Mouse (Mus musculus): ENCODE data around the gene Gm11549. TPM values are rescaled to one million over a fixed set of nuclear protein-coding genes. Genes with fewer than 3 reads are reported as not detected.

Gm11549 gene
- total RNA-seq (2023) = not detected

DNA sequence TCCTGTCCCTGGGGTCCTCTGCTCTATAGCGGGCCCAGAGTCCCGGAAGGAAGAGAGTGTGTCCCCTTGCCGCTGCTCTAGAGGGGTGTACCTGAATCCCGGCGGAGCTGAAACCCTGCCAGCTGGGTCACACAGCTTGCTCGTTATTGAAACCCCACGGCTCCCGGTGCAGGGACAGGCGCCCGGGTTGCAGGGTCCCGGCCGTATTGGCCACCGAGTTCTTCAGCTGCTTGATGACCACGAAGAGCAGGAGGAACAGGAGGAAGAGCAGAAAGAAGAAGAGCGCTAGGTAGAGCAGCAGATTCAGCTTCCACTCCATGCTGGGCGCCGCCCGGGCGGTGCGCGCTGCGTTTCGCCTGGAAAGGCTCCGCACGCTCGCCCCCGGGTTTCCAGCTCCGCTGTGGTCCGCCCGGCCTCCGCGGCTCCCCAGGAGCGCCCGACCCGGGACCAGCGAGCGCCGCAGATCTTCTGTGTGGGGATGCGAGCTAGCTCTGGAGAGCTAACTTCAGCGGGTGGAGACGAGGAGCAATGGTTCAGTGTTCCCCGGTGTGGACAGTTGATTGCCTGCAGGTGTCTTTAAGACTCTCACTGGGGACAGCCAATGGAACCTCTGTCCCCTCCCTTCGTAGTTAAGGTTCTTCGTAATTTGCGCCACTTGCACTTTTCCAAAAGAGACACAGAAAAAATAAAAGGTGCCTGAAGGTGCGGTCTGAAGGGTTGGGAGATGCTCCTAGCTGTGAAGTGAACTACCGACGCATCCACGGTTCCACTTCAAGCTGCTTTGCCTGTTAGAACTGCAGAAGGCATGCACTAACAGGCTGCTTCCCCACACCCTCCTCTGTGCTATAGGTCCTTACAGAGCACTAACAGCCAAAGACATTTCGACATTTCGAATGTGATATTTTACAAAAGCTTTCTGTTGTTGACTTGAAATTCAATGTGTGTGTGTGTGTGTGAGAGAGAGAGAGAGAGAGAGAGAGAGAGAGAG lies at the start of gene Gm11549:
TSS of gene Gm11549 (minus strand) at position 741 of the 988 bp plus-strand sequence.

GRCm38 (mm10) chr3:36552406-36553047 lies 30.9 kb upstream of the Gm11549 start, which contains the start of gene Exosc9:
Exosc9 (plus strand) TSS chr3:36552606.

GRCm38 (mm10) chr3:36475532-36476087 lies 46.0 kb downstream of the Gm11549 start, which contains the start of the genes Anxa5 and 1810062G17Rik:
Anxa5 (minus strand) TSS chr3:36475894.
1810062G17Rik (plus strand) TSS chr3:36475937.

Other genes with a start within 250 kb of the Gm11549 start
- 100 to 1,000 TPM; 121 to 159 TPM for gene Anxa5, start 45.9 kb downstream of the Gm11549 start, total RNA-seq (2023)
- under 1 TPM in 1 of 2 experiments, not detected in 1; 0.53 TPM for gene 1810062G17Rik, start 45.9 kb downstream of the Gm11549 start, total RNA-seq (2023)
- gene Exosc9, start 30.8 kb upstream of the Gm11549 start, total RNA-seq (2023) = 10 to 100 TPM; 13.0 to 16.5 TPM
- gene Ccna2, start 50.3 kb upstream of the Gm11549 start, total RNA-seq (2023) = 10 to 100 TPM; 80.2 to 83.8 TPM
- gene Bbs7, start 91.7 kb upstream of the Gm11549 start, total RNA-seq (2023) = under 1 TPM; 0.51 to 0.71 TPM
- not detected for gene Trpc3, start 168.4 kb upstream of the Gm11549 start, total RNA-seq (2023)